25 mouse cellular contexts compared by ENCODE assay signal in the genomic region with DNA sequence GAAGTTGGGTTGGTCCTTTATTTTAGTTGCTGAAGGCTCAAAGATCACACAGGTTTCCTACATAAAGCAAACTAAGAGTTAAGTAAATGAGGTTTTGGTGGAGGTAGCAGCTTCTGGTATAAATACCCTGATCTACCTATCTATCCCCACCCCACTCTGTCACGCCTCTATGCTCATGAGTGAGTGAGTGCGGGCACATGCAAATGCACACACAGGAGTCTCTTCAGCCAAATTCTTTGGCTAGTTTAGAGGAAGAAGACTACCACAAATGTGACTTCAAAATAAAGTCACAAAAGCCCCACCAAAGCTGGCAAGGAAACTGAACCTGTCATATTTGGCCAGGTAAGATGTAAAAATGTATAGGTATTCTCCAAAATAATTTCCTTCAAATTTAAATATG.
DNase-seq lines count a peak whose midpoint lies in the region; ATAC-seq and TF ChIP-seq lines count a peak whose summit lies in the region.
"Had no signal": no experiment of that assay in that cellular context is flagged by ENCODE, and none has a peak within 500 bp of the region (broad histone marks: within the 10 kb centered on the region; RNA-seq: fewer than 3 reads in every experiment).

No protein-coding gene starts in this region.

- no peak for TF ChIP-seq POLR2A in testis, adult 2 months (IDR thresholded peaks at IDR 0.05; ENCODE audit: control insufficient read depth, low read depth, low read length)

- H3K27me3 ChIP-seq in testis, adult 2 months (ENCODE audit: control insufficient read depth, insufficient read depth, low read length), result no peaks in the 10 kb centered on the region
- H3K27me3 ChIP-seq: embryonic facial prominence, embryonic 13.5 days; embryonic facial prominence, embryonic 15.5 days; forebrain, embryonic 12.5 days had no signal

- no peaks in the 10 kb centered on the region for H3K4me1 ChIP-seq in testis, adult 2 months (ENCODE audit: control insufficient read depth, insufficient read depth, low read length)
- H3K4me1 ChIP-seq: embryonic facial prominence, embryonic 13.5 days; embryonic facial prominence, embryonic 15.5 days; forebrain, embryonic 12.5 days had no signal

- H3K4me3 ChIP-seq in testis, adult 2 months (ENCODE audit: control insufficient read depth, low read depth, low read length), result peak overlapping the region; percentile 24; the same call in 1 of the 2 replicates
- H3K4me3 ChIP-seq: embryonic facial prominence, embryonic 13.5 days; embryonic facial prominence, embryonic 15.5 days; erythroblast, embryonic 14.5 days; forebrain, embryonic 10.5 days; forebrain, embryonic 12.5 days had no signal

- TF ChIP-seq CTCF in testis, adult 2 months (IDR thresholded peaks at IDR 0.05; ENCODE audit: control insufficient read depth, insufficient read depth, insufficient replicate concordance, low read depth, low read length), result no peak

- H3K27ac ChIP-seq in testis, adult 2 months (ENCODE audit: control insufficient read depth, insufficient read depth, low read depth, low read length), result no peak overlapping the region
- H3K27ac ChIP-seq: embryonic facial prominence, embryonic 13.5 days; embryonic facial prominence, embryonic 15.5 days; forebrain, embryonic 10.5 days; forebrain, embryonic 12.5 days had no signal

- ATAC-seq in neutrophil, adult 5-6 weeks (ENCODE audit: extremely low read depth, insufficient number of reproducible peaks, low FRiP score, poor library complexity, severe bottlenecking), result peak; percentile 67; the same call in 1 of the 2 replicates
- ATAC-seq: forebrain, embryonic 14.5 days; forebrain, embryonic 16.5 days had no signal

- DNase-seq in heart, adult 11 months, result peak; percentile 43
- no peak for DNase-seq in heart, postnatal 4 days
- DNase-seq in testis, postnatal 10 days (ENCODE audit: low spot score), result no peak
- no peak for DNase-seq in lung, postnatal 14 days
- DNase-seq in MN1 (ENCODE audit: low spot score), result no peak
- DNase-seq: adrenal gland, adult 2 months; adrenal gland, postnatal 10 days; adrenal gland, postnatal 25 days; cerebellum, adult 11 months; cerebellum, adult 18-20 months; cerebellum, adult 8-10 months; cerebellum, adult 9-11 months; cerebellum, postnatal 14 days; cerebellum, postnatal 36 days; embryo, embryonic 11 days had no signal

- H3K36me3 ChIP-seq in testis, adult 2 months (ENCODE audit: control insufficient read depth, insufficient read depth, low read length), result no peaks in the 10 kb centered on the region
- H3K36me3 ChIP-seq: embryonic facial prominence, embryonic 13.5 days; embryonic facial prominence, embryonic 15.5 days; forebrain, embryonic 10.5 days; forebrain, embryonic 12.5 days; G1E had no signal
